Mouse (Mus musculus) liver, embryonic 14.5 days (tissue): ENCODE results near the gene Agap1.

Source experiments
- CTCF ChIP-seq: IDR thresholded peaks from 2 replicates; pipeline ENCODE4 v1.5.1; 2016; ENCODE audit warnings: antibody characterized with exemption, low read depth, control low read depth
- EP300 ChIP-seq: IDR thresholded peaks from 2 replicates; pipeline ENCODE4 v1.6.1; 2016; ENCODE audit warnings: antibody characterized with exemption, low read depth

DNA sequence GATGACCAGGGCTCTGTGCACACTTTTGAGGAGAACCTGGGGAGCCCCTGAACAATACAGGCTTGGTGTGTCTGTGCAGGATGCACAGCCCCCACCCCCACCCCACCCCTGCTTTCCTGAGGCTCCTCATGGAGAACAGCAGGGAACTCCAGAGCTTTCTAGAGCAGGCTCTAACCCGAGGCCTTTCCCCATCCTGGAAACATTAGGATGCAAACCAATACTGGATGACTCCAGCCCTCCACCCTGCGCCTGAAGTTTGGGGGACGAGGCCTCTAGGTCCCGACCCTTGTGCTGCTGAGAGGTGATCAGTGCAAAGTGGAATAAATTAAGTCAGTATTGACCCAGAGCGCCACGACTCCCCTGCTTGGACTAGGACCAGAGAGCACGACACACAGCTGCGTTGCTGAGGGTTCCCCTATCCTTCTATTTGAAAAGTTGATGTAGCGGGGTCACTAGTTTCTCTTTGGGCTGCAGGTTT, 472.0 kb downstream of the Agap1 start:
- TF ChIP-seq CTCF (no peak), EP300 (no peak)
